Mouse (Mus musculus): ENCODE data around the gene Cacna1f. TPM values are rescaled to one million over a fixed set of nuclear protein-coding genes. Genes with fewer than 3 reads are reported as not detected.

Cacna1f gene
- polyA plus RNA-seq, 1 experiment from 2014 or later, result not detected

DNA sequence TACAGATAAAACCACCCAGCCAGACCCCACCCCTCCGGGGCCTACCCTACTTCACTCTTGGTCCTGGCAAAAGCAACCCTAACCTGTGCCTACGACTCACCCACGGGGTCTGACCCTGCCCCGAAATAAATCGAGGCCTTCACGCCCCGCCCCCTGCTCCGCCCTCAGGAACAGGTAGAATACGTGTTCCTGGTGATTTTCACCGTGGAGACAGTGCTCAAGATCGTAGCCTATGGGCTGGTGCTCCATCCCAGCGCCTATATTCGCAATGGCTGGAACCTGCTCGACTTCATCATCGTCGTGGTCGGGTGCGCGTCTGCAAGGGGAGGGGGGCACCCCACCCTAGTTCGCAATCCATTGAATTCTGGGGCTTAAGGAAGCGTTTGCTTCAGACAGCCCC, 3.2 kb downstream of the Cacna1f start:
- WGBS, result 19% methylated on average over 19 of the region's 21 CpGs
- DNase-seq (ENCODE audit: low spot score, missing footprints) (no peak), ATAC-seq (ENCODE audit: low FRiP score) (no peak)
- peak overlapping the region; percentile 31; the same call in 1 of the 2 replicates for H3K4me3 ChIP-seq (ENCODE audit: low read depth, low read length)
- H3K9ac ChIP-seq (ENCODE audit: low read length), result no peak overlapping the region; the same call in 1 of the 2 replicates
- peak overlapping the region; percentile 65 for H3K4me2 ChIP-seq
- no peaks in the 10 kb centered on the region for H3K9me3 ChIP-seq (ENCODE audit: control insufficient read depth, low read length)
- H3K36me3 ChIP-seq (ENCODE audit: control insufficient read depth, insufficient read depth, low read length), result no peaks in the 10 kb centered on the region
- H3K27me3 ChIP-seq (ENCODE audit: control insufficient read depth, insufficient read depth, low read length), result no peaks in the 10 kb centered on the region
- no peaks in the 10 kb centered on the region for H3K4me1 ChIP-seq (ENCODE audit: control insufficient read depth, insufficient read depth, low read length)
- H3K27ac ChIP-seq (ENCODE audit: low read depth, low read length), result no peak overlapping the region

DNA sequence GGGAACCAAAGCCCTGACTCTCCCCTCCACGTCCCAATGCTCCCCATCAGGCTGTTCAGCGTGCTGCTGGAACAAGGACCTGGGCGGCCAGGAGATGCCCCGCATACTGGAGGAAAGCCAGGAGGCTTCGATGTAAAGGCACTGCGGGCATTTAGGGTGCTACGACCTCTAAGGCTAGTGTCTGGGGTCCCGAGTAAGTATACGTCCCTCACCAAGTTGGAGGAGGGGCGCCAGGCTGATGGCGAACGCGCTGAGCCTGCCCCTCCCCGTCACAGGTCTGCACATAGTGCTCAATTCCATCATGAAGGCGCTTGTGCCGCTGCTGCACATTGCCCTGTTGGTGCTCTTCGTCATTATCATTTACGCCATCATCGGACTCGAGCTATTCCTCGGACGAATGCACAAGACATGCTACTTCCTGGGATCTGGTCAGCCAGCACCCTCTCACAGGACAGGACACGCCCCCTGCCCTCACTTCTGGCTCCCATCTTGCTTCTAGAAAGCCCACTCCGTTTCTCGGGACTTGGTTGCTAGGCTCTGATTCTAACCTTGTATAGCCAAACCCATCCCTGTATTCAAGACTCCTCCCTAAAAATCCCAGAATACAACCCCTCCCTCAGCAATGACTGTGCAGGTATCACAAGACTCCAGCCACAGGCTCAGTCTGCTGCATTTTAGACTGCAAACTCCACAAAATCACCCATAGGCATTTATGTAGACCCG, 3.8 kb downstream of the Cacna1f start:
- WGBS, result 21% methylated on average over 26 of the region's 26 CpGs

DNA sequence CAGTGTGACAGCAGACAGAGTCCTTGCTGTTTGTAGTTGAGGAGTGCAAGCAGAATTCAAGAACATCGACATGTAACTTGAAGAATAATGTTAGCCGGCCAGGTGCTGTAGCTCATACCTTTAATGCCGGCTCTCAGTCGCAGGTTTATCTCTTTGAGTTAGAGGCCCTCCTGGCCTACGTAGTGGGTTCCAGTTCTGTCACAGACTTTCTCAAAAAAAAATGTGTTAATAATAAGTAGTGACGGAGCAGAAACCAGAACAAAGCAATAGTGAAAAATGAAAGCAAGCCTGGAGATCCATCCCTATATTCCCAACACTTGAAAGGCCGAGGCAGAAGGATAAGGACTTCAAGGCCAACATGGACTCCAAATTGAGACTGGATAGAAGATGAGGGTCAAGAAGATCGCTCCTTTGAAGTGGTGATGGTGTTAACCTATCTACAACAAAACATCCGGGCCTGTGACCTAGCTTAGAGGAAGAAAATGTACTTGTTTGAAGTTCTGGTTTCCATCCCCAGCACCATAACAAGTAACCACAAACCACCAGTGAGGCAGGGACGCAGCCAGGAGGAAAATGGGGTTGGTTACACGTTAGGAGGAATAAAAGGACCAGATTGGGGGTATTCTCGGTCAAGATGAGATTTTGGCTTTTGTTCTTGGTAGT, 11.1 kb downstream of the Cacna1f start:
- Histone ChIP-seq H3K9ac (ENCODE audit: low read length) (no peak overlapping the region), H3K9me3 (ENCODE audit: control insufficient read depth, low read length) (no peaks in the 10 kb centered on the region), H3K27ac (ENCODE audit: low read depth, low read length) (no peak overlapping the region), H3K27me3 (ENCODE audit: control insufficient read depth, insufficient read depth, low read length) (no peaks in the 10 kb centered on the region), H3K4me3 (ENCODE audit: low read depth, low read length) (no peak overlapping the region), H3K4me2 (no peak overlapping the region), H3K36me3 (ENCODE audit: control insufficient read depth, insufficient read depth, low read length) (no peaks in the 10 kb centered on the region), H3K4me1 (ENCODE audit: control insufficient read depth, insufficient read depth, low read length) (no peaks in the 10 kb centered on the region)
- 83% methylated on average over 12 of the region's 12 CpGs for WGBS
- ATAC-seq (ENCODE audit: low FRiP score) (no peak), DNase-seq (ENCODE audit: low spot score, missing footprints) (no peak)

More for the DNA sequence above, 3.8 kb downstream of the Cacna1f start:
- Histone ChIP-seq H3K4me2 (peak overlapping the region; percentile 65), H3K4me3 (ENCODE audit: low read depth, low read length) (peak overlapping the region; percentile 31), H3K9ac (ENCODE audit: low read length) (peak overlapping the region; percentile 48), H3K9me3 (ENCODE audit: control insufficient read depth, low read length) (no peaks in the 10 kb centered on the region), H3K27me3 (ENCODE audit: control insufficient read depth, insufficient read depth, low read length) (no peaks in the 10 kb centered on the region), H3K4me1 (ENCODE audit: control insufficient read depth, insufficient read depth, low read length) (no peaks in the 10 kb centered on the region), H3K36me3 (ENCODE audit: control insufficient read depth, insufficient read depth, low read length) (no peaks in the 10 kb centered on the region), H3K27ac (ENCODE audit: low read depth, low read length) (no peak overlapping the region)
- DNase-seq (ENCODE audit: low spot score, missing footprints), result peak; percentile 84
- peak; percentile 50; the same call in 1 of the 2 replicates for ATAC-seq (ENCODE audit: low FRiP score)

DNA sequence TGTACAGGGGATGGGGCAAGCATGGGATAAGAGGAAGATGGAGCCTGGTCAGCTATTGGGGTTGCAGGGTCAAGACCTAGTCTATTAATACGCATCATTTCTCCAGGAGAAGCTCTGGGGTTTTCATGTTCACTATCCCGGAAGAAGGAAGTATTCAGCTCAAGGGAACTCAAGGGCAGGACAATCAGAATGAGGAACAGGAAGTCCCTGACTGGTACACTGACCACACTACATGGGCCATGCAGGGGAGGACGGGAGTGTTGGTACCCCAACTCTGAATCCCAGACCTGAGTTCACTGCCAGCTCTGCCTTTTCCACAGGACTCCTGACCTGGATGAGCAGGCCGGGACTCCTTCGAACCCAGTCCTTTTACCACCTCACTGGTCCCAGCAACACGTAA, 25.7 kb downstream of the Cacna1f start:
- ATAC-seq (ENCODE audit: low FRiP score) (no peak), DNase-seq (ENCODE audit: low spot score, missing footprints) (no peak)
- Histone ChIP-seq H3K4me2 (no peak overlapping the region), H3K4me3 (ENCODE audit: low read depth, low read length) (no peak overlapping the region), H3K27me3 (ENCODE audit: control insufficient read depth, insufficient read depth, low read length) (no peaks in the 10 kb centered on the region), H3K9me3 (ENCODE audit: control insufficient read depth, low read length) (no peaks in the 10 kb centered on the region), H3K36me3 (ENCODE audit: control insufficient read depth, insufficient read depth, low read length) (no peaks in the 10 kb centered on the region), H3K4me1 (ENCODE audit: control insufficient read depth, insufficient read depth, low read length) (no peaks in the 10 kb centered on the region), H3K27ac (ENCODE audit: low read depth, low read length) (no peak overlapping the region), H3K9ac (ENCODE audit: low read length) (no peak overlapping the region)
- WGBS, result 88% methylated on average over 6 of the region's 6 CpGs

DNA sequence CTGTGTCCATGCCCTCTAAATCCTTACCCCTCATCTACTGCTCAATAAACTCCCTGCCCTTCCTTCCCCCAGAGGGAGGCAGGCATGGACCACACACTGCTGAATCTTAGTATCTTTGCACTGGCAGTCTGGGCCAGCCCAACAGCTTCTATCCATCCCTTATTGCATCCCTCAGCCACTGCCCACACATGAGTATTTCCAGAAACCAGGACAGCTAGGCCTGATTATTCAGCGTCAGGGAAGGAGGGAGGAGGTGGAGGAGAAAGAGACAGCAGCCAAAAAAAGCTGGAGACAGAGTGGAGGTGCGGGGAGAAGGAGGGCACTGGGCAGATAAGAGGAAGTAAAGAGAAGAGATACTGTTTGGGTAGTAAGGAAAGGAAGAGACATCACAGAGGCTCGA, 28.2 kb downstream of the Cacna1f start:
- WGBS, result 75% methylated on average over 3 of the region's 3 CpGs
- Histone ChIP-seq H3K9ac (ENCODE audit: low read length) (no peak overlapping the region), H3K4me1 (ENCODE audit: control insufficient read depth, insufficient read depth, low read length) (no peaks in the 10 kb centered on the region), H3K4me3 (ENCODE audit: low read depth, low read length) (no peak overlapping the region), H3K27ac (ENCODE audit: low read depth, low read length) (no peak overlapping the region), H3K9me3 (ENCODE audit: control insufficient read depth, low read length) (no peaks in the 10 kb centered on the region), H3K4me2 (no peak overlapping the region), H3K36me3 (ENCODE audit: control insufficient read depth, insufficient read depth, low read length) (no peaks in the 10 kb centered on the region), H3K27me3 (ENCODE audit: control insufficient read depth, insufficient read depth, low read length) (no peaks in the 10 kb centered on the region)
- no peak for ATAC-seq (ENCODE audit: low FRiP score)
- DNase-seq (ENCODE audit: low spot score, missing footprints), result no peak

DNA sequence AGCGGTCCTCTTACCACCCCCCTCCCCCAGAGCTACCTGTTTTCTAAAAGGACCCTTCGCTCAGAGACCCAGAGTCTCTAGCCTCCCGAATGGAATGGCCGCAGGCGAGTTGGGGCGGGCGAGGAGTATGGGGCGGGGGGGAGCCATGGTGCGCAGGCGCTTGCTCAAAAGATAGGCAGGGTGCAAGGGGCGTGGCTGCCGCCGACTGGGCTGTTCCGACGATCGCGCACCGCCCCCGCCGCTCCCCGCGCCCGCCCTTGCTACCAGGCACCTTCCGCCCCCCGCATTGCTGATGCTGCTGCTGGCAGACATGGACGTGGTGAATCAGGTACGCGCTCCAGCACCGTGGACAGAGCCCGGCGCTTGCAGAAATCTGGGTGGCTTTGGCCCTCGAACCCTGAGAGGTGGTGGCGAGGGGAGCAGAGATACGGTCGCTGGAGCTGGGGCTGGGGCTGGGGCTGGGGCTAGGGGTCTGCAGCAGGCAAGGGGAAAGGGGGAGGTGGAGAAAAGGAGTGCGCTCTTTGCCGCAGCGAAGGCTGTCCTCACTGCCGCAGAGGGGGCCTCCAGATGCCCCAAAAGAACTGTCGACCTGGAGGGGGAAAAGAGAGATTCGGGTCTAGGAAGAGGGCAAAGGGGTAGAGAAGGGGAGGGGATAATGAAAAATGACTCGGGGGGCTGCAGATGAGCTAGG, 31.7 kb downstream of the Cacna1f start, which contains the start of gene Syp:
TSS of gene Syp (plus strand) at position 71 of the 691 bp plus-strand sequence.
- 17% methylated on average over 40 of the region's 42 CpGs for WGBS
- H3K9ac ChIP-seq (ENCODE audit: low read length), result peak within 1 kb of the TSS; percentile 60

DNA sequence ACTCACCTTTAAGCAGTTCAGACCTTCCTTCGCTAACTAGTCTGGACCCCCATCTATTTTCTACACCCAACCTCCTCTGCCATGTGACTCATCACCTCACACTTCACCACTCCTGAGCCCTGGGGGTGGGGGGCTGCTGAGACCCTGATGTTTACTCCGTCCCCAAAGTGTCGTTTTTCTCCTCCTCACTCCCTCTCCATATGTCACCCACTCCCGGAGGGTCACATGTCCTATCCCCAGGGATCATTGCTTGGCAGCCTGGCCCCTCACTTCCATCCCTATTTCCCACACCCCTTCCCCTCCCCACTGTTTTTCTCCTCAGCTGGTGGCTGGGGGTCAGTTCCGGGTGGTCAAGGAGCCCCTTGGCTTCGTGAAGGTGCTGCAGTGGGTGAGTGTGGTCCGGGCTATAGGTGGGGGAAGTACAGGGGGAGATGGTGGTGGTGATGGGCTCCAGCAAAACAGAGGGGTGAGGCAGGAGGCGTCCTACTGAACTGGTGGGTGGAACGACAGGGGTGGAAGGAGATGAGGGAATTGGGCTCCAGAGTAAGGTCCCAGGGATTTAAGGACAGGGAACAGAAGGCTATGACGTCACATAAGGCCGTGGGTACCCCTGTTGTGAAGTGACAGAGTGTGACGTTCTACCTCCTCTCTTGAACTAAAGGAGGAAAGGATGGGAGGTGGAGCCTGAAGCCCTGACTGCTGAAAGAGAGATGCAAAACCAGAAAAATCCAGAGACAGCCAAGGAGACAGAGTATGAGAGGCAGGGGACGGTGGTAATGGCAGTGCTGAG, 32.8 kb downstream of the Cacna1f start:
- no peaks in the 10 kb centered on the region for H3K27me3 ChIP-seq (ENCODE audit: control insufficient read depth, insufficient read depth, low read length)
- H3K27ac ChIP-seq (ENCODE audit: low read depth, low read length), result no peak overlapping the region
- ATAC-seq (ENCODE audit: low FRiP score) (peak; percentile 31; the same call in 1 of the 2 replicates), DNase-seq (ENCODE audit: low spot score, missing footprints) (no peak)
- H3K9ac ChIP-seq (ENCODE audit: low read length), result peak overlapping the region; percentile 60
- H3K36me3 ChIP-seq (ENCODE audit: control insufficient read depth, insufficient read depth, low read length), result no peaks in the 10 kb centered on the region
- H3K4me1 ChIP-seq (ENCODE audit: control insufficient read depth, insufficient read depth, low read length), result no peaks in the 10 kb centered on the region
- H3K9me3 ChIP-seq (ENCODE audit: control insufficient read depth, low read length), result no peaks in the 10 kb centered on the region
- 20% methylated on average over 13 of the region's 13 CpGs for WGBS
- peak overlapping the region; percentile 45 for H3K4me3 ChIP-seq (ENCODE audit: low read depth, low read length)
- peak overlapping the region; percentile 51 for H3K4me2 ChIP-seq

More for the DNA sequence above, 31.7 kb downstream of the Cacna1f start, which contains the start of gene Syp:
- no peaks in the 10 kb centered on the region for H3K36me3 ChIP-seq (ENCODE audit: control insufficient read depth, insufficient read depth, low read length)
- ATAC-seq (ENCODE audit: low FRiP score), result peak; percentile 89
- no peaks in the 10 kb centered on the region for H3K27me3 ChIP-seq (ENCODE audit: control insufficient read depth, insufficient read depth, low read length)
- DNase-seq (ENCODE audit: low spot score, missing footprints), result peak; percentile 98
- H3K27ac ChIP-seq (ENCODE audit: low read depth, low read length), result no peak within 1 kb of the TSS
- peak within 1 kb of the TSS; percentile 51 for H3K4me2 ChIP-seq
- no peaks in the 10 kb centered on the region for H3K4me1 ChIP-seq (ENCODE audit: control insufficient read depth, insufficient read depth, low read length)
- H3K4me3 ChIP-seq (ENCODE audit: low read depth, low read length), result peak within 1 kb of the TSS; percentile 45
- H3K9me3 ChIP-seq (ENCODE audit: control insufficient read depth, low read length), result no peaks in the 10 kb centered on the region

DNA sequence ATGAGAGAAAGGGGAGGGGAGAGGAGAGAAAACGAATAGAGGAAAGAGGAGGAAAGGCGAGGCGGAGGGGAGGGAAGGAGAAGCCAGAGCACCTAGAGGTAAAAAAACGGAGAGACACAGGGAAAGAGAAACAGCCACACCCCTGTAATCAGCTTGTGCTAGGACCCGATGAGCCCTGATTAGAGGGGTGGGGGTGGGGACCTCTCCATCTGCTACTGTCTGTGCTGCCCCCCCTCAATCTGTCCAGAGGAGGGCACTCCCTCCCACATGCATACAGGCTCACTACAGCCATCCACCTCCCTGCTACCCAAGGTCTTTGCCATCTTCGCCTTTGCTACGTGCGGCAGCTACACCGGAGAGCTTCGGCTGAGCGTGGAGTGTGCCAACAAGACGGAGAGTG, 33.9 kb downstream of the Cacna1f start:
- Histone ChIP-seq H3K4me1 (ENCODE audit: control insufficient read depth, insufficient read depth, low read length) (no peaks in the 10 kb centered on the region), H3K27ac (ENCODE audit: low read depth, low read length) (no peak overlapping the region), H3K36me3 (ENCODE audit: control insufficient read depth, insufficient read depth, low read length) (no peaks in the 10 kb centered on the region), H3K9ac (ENCODE audit: low read length) (no peak overlapping the region), H3K27me3 (ENCODE audit: control insufficient read depth, insufficient read depth, low read length) (no peaks in the 10 kb centered on the region), H3K9me3 (ENCODE audit: control insufficient read depth, low read length) (no peaks in the 10 kb centered on the region), H3K4me2 (0 out of 2 replicates have a peak overlapping the region, but pooled peaks have one; percentile 4), H3K4me3 (ENCODE audit: low read depth, low read length) (no peak overlapping the region)
- DNase-seq (ENCODE audit: low spot score, missing footprints) (no peak), ATAC-seq (ENCODE audit: low FRiP score) (no peak)
- WGBS, result 49% methylated on average over 12 of the region's 12 CpGs
